Mouse (Mus musculus) stomach, postnatal 0 days (tissue): Measurements from ENCODE around the gene Gm20422. TPM values are rescaled to one million over a fixed set of nuclear protein-coding genes. Genes with fewer than 3 reads are reported as not detected.

Source experiments
- ATAC-seq: fragments of 200-750 bp; cut with Nextera tagmentation; 2 replicates; pipeline ENCODE4 v1.8.0; 2017; ENCODE audit not compliant: low FRiP score, low TSS enrichment
- DNase-seq: peaks from one replicate; pipeline ENCODE4 v3.0.0-alpha.2; 2016; ENCODE audit warnings: low spot score
- H3K27ac ChIP-seq: fragments of 300-500 bp; sonication (generic); replicated peaks from 2 replicates; pipeline ENCODE4 v1.5.1; 2014; ENCODE audit warnings: mild to moderate bottlenecking, control low read depth
- H3K27me3 ChIP-seq: fragments of 300-500 bp; sonication (generic); 2 replicates; pipeline ENCODE4 v1.6.1; 2014; ENCODE audit warnings: low read length; ENCODE audit not compliant: control insufficient read depth, insufficient read depth
- H3K36me3 ChIP-seq: fragments of 300-500 bp; sonication (generic); 2 replicates; pipeline ENCODE4 v1.6.1; 2014; ENCODE audit warnings: low read length, mixed read lengths; ENCODE audit not compliant: control insufficient read depth, insufficient read depth
- H3K4me1 ChIP-seq: fragments of 300-500 bp; sonication (generic); replicated peaks from 2 replicates; pipeline ENCODE4 v1.6.1; 2014; ENCODE audit warnings: antibody characterized with exemption; ENCODE audit not compliant: control insufficient read depth, insufficient read depth
- H3K4me2 ChIP-seq: fragments of 300-500 bp; sonication (generic); replicated peaks from 2 replicates; pipeline ENCODE4 v1.6.1; 2014; ENCODE audit warnings: low read depth, mild to moderate bottlenecking, control low read depth, moderate library complexity
- H3K4me3 ChIP-seq: fragments of 300-500 bp; sonication (generic); 2 replicates; pipeline ENCODE4 v1.5.1; 2014; ENCODE audit warnings: low read depth, low read length, control low read depth
- H3K9ac ChIP-seq: fragments of 300-500 bp; sonication (generic); 2 replicates; pipeline ENCODE4 v1.6.1; 2014; ENCODE audit warnings: mild to moderate bottlenecking, low read length, control low read depth, mixed read lengths
- H3K9me3 ChIP-seq: fragments of 300-500 bp; sonication (generic); 2 replicates; pipeline ENCODE4 v1.6.1; 2016; ENCODE audit warnings: low read length; ENCODE audit not compliant: control insufficient read depth
- CTCF ChIP-seq: IDR thresholded peaks from 2 replicates; pipeline ENCODE4 v1.5.1; 2016; ENCODE audit warnings: antibody characterized with exemption, low read depth, mild to moderate bottlenecking, moderate library complexity
- EP300 ChIP-seq: optimal IDR thresholded peaks from 2 replicates; pipeline ENCODE3; 2016; ENCODE audit warnings: antibody characterized with exemption
- WGBS: fragments of 180-500 bp; shearing (Covaris S2); extraction: QIAGEN DNeasy Blood & Tissue Kit; methylation state at CpG from one replicate; pipeline ENCODE4 v1.1.7; 2014; 5-methylcytosine and 5-hydroxymethylcytosine counted together
- polyA plus RNA-seq: library from polyadenylated mRNA; unstranded; fragments of >200 nt; fragmentation: Nextera tagmentation; extraction: Ambion mirVana; gene quantifications from 2 replicates; pipeline ENCODE4 v1.2.1, GENCODE M21; 2015

Gm20422 gene
- polyA plus RNA-seq, 1 experiment from 2014 or later, result 0.39 TPM

- H3K27ac ChIP-seq, result no peak overlapping the region
- no peak overlapping the region for H3K4me3 ChIP-seq
- no peak overlapping the region for H3K4me2 ChIP-seq
- H3K27me3 ChIP-seq, result no peaks in the 10 kb centered on the region
- no peaks in the 10 kb centered on the region for H3K9me3 ChIP-seq
- no peak overlapping the region for H3K9ac ChIP-seq
- H3K36me3 ChIP-seq, result peaks cover 57% of the 10 kb centered on the region
- ATAC-seq (no peak), DNase-seq (no peak)
- TF ChIP-seq CTCF (no peak), EP300 (no peak)
- H3K4me1 ChIP-seq, result no peaks in the 10 kb centered on the region
- WGBS, result 93% methylated on average over 10 of the region's 10 CpGs
Measured at GRCm38 (mm10) chr8:69805086-69805485, 30.4 kb upstream of the Gm20422 start.

GRCm38 (mm10) chr8:69804537-69804936 is 29.9 kb upstream of the Gm20422 start:
- Histone ChIP-seq H3K4me1 (no peaks in the 10 kb centered on the region), H3K4me2 (no peak overlapping the region), H3K27me3 (no peaks in the 10 kb centered on the region), H3K36me3 (peaks cover 60% of the 10 kb centered on the region), H3K9me3 (no peaks in the 10 kb centered on the region), H3K27ac (no peak overlapping the region), H3K4me3 (no peak overlapping the region), H3K9ac (no peak overlapping the region)
- DNase-seq, result no peak
- TF ChIP-seq CTCF (no peak), EP300 (no peak)
- ATAC-seq, result no peak
- 91% methylated on average over 6 of the region's 6 CpGs for WGBS

DNA sequence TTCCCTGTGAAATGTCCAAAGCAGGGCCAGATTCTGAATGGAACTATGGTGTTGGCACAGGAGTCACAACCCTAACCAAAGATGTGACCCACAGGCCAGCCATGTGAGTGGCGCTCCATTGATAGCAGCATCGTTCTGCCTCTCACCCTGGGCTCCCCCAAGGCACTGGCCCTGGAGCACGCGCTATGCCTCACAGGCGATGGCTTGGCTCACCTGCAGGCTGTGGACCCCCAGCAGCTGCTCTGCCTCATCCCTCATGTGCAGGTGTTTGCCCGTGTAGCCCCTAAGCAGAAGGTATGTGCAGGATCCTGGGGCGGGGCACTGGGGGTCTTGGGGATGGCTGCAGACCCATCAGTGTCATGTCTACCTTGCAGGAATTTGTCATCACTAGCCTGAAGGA is 28.7 kb upstream of the Gm20422 start:
- Histone ChIP-seq H3K4me2 (no peak overlapping the region), H3K27ac (no peak overlapping the region), H3K4me1 (no peaks in the 10 kb centered on the region), H3K9me3 (no peaks in the 10 kb centered on the region), H3K27me3 (no peaks in the 10 kb centered on the region), H3K4me3 (no peak overlapping the region), H3K9ac (no peak overlapping the region), H3K36me3 (peaks cover 67% of the 10 kb centered on the region)
- TF ChIP-seq EP300 (no peak), CTCF (no peak)
- DNase-seq, result no peak
- WGBS, result 93% methylated on average over 7 of the region's 7 CpGs
- no peak for ATAC-seq

DNA sequence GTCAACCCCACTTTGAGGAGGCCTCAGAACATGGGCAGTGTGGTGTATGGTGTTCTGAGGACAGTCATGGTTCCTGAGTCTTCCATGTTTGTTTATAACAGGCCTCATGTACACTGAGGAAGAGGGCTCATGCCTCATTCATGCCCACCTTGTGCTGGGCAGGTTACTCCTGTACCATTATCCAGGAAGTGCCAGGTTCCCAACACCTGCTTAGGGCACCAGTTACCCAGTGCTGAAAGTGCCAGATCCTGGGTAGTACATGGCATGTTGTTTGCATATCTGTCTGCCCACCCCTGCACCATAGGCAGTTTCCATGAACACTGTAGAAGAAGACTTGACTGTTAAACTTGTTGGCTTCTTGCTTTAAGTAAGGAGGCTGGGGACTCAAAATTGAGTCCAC is 27.5 kb upstream of the Gm20422 start:
- H3K9me3 ChIP-seq, result no peaks in the 10 kb centered on the region
- ATAC-seq, result no peak
- no peak overlapping the region for H3K27ac ChIP-seq
- H3K4me3 ChIP-seq, result no peak overlapping the region
- no peak overlapping the region for H3K4me2 ChIP-seq
- no peaks in the 10 kb centered on the region for H3K4me1 ChIP-seq
- H3K36me3 ChIP-seq, result peaks cover 71% of the 10 kb centered on the region
- H3K9ac ChIP-seq, result no peak overlapping the region
- TF ChIP-seq EP300 (no peak), CTCF (no peak)
- DNase-seq, result no peak
- no peaks in the 10 kb centered on the region for H3K27me3 ChIP-seq

- Histone ChIP-seq H3K9me3 (no peaks in the 10 kb centered on the region), H3K27me3 (no peaks in the 10 kb centered on the region), H3K27ac (no peak overlapping the region), H3K4me1 (no peaks in the 10 kb centered on the region), H3K4me3 (no peak overlapping the region), H3K36me3 (peaks cover 72% of the 10 kb centered on the region), H3K9ac (no peak overlapping the region), H3K4me2 (no peak overlapping the region)
- ATAC-seq (no peak), DNase-seq (no peak)
- TF ChIP-seq CTCF (no peak), EP300 (no peak)
- WGBS, result 97% methylated on average over 4 of the region's 4 CpGs
Measured at GRCm38 (mm10) chr8:69801796-69802195, 27.1 kb upstream of the Gm20422 start.

DNA sequence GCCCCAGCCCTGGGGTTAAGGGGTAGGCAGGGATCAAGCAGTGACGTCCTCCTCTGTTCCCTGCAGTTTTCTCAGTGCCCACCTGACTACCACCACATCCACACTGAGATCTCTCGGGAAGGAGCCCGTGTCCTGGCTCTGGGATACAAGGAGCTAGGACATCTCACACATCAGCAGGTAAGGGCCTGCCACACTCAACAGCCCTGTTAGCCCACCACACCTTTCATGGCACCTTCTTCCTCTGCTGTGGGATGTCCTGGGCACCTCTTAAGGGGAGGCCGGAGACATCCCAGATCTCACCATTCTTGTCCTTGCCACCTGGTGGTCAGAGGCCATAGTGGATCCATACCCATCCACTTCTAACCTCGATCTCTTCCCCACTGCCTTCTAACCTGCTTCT is 25.3 kb upstream of the Gm20422 start:
- ATAC-seq (no peak), DNase-seq (no peak)
- H3K4me3 ChIP-seq, result no peak overlapping the region
- H3K9ac ChIP-seq, result no peak overlapping the region
- peaks cover 67% of the 10 kb centered on the region for H3K36me3 ChIP-seq
- 80% methylated on average over 5 of the region's 5 CpGs for WGBS
- H3K27me3 ChIP-seq, result no peaks in the 10 kb centered on the region
- TF ChIP-seq EP300, result no peak
- TF ChIP-seq CTCF, result 0 out of 2 replicates have a peak, but pooled peaks have one; percentile 17
- H3K27ac ChIP-seq, result no peak overlapping the region
- no peak overlapping the region for H3K4me2 ChIP-seq
- H3K4me1 ChIP-seq, result no peaks in the 10 kb centered on the region
- H3K9me3 ChIP-seq, result no peaks in the 10 kb centered on the region
